Mouse (Mus musculus) heart, adult 2 months (tissue): ENCODE measurements around the gene Aadac. TPM values are rescaled to one million over a fixed set of nuclear protein-coding genes. Genes with fewer than 3 reads are reported as not detected.

Source experiments
- DNase-seq, 2 experiments: peaks; one replicate each; pipeline ENCODE4 v3.0.0; 2021
- H3K27ac ChIP-seq: fragments of 200-600 bp; 2 replicates; pipeline ENCODE4 v1.8.1; 2022
- H3K27me3 ChIP-seq: fragments of 200-500 bp; 2 replicates; pipeline ENCODE4 v1.6.1; 2012; ENCODE audit warnings: mild to moderate bottlenecking, low read length, inconsistent platforms, mixed read lengths; ENCODE audit not compliant: control insufficient read depth, insufficient read depth
- H3K36me3 ChIP-seq: fragments of 200-500 bp; 2 replicates; pipeline ENCODE4 v1.6.1; 2012; ENCODE audit warnings: low read length, inconsistent platforms; ENCODE audit not compliant: control insufficient read depth, insufficient read depth
- H3K4me1 ChIP-seq: fragments of 200-500 bp; 2 replicates; pipeline ENCODE4 v1.6.1; 2011; ENCODE audit warnings: low read length; ENCODE audit not compliant: control insufficient read depth, insufficient read depth
- H3K4me3 ChIP-seq: fragments of 200-600 bp; 2 replicates; pipeline ENCODE4 v1.8.1; 2022
- H3K79me2 ChIP-seq: fragments of 200-500 bp; replicated peaks from 2 replicates; pipeline ENCODE4 v1.6.1; 2012; ENCODE audit warnings: mild to moderate bottlenecking, inconsistent platforms, low read length, moderate library complexity, mixed read lengths; ENCODE audit not compliant: control insufficient read depth, insufficient read depth
- H3K9ac ChIP-seq: fragments of 200-500 bp; 2 replicates; pipeline ENCODE4 v1.6.1; 2012; ENCODE audit warnings: low read depth, mild to moderate bottlenecking, control low read depth, inconsistent platforms, low read length, mixed read lengths
- CTCF ChIP-seq: fragments of 200-600 bp; IDR thresholded peaks from 2 replicates; pipeline ENCODE4 v1.8.1; 2022; ENCODE audit warnings: antibody characterized with exemption, mild to moderate bottlenecking, moderate library complexity
- EP300 ChIP-seq: fragments of 200-500 bp; IDR thresholded peaks from 2 replicates; pipeline ENCODE4 v1.6.1; 2011; ENCODE audit warnings: low read depth, low read length, control low read depth; ENCODE audit not compliant: insufficient read depth
- POLR2A ChIP-seq: fragments of 200-500 bp; IDR thresholded peaks from 2 replicates; pipeline ENCODE4 v1.6.1; 2011; ENCODE audit warnings: mild to moderate bottlenecking, low read depth, low read length, control low read depth; ENCODE audit not compliant: insufficient read depth
- WGBS: fragments of 180-500 bp; shearing (Covaris S2); methylation state at CpG from one replicate; pipeline ENCODE4 v1.1.7; 2018; 5-methylcytosine and 5-hydroxymethylcytosine counted together
- intact Hi-C: fragments of 180-260 bp; cut with DNase I; formaldehyde crosslinking; loops from one replicate; pipeline ENCODE4 v1.15.1; 2025
- polyA plus RNA-seq: library from polyadenylated mRNA; depleted of rRNA; stranded (reverse); fragments of >200 nt; gene quantifications from 2 replicates; pipeline ENCODE4 v1.2.3, GENCODE M21; 2012
- total RNA-seq, 2 experiments: library from RNA; stranded (reverse); gene quantifications; 2 replicates each; pipeline ENCODE4 v1.2.3; 2021

Aadac gene
- total and polyA plus RNA-seq, 3 experiments: not detected

DNA sequence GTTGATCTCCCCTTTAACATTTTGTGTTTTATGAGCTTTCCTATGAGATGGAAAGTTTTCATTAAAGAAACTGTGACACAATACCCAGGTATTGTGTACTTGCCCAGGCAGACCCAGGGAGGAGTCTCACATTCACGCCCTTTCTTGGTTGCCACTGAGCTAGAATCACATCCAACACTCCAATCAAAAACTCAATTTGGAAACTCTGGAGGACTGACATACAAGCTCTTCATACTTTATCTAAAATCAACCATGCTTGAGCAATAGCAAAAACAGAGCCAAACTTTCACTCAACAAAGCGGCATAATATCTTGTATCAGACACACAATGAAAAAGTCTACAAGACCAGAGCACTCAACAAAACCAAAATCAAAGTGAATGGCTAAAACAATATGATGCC, 28.4 kb downstream of the Aadac start:
- intact Hi-C loops: loop anchor here (10.0 kb wide), 1 partner anchor 179 kb away; no protein-coding TSS in a partner anchor
- Histone ChIP-seq H3K4me3 (no peak overlapping the region), H3K4me1 (no peaks in the 10 kb centered on the region), H3K79me2 (no peaks in the 10 kb centered on the region), H3K36me3 (no peaks in the 10 kb centered on the region), H3K27ac (no peak overlapping the region), H3K9ac (no peak overlapping the region), H3K27me3 (no peaks in the 10 kb centered on the region)
- TF ChIP-seq POLR2A (no peak), EP300 (no peak), CTCF (no peak)
- DNase-seq: no peak
- 75% methylated on average over 2 of the region's 2 CpGs for WGBS

DNA sequence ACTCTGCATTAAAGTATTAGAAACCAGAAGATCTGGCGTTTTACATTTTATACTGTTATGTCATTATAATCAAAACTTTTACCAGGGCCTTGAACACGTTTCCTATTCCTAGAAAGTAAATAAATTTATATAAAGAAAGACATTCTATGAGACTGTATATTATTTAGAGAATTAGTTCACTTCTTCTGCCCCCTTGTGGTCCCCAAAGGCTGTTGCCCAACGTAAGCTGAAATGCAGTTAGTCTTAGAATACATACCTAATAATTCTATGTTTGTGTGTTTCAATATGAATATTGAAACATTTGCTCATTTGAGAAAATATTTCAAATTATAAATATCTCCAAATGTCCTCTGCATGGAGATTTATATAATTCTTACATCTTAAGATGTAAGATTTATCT, 30.9 kb downstream of the Aadac start:
- H3K27ac ChIP-seq: no peak overlapping the region
- no peaks in the 10 kb centered on the region for H3K36me3 ChIP-seq
- H3K4me3 ChIP-seq: no peak overlapping the region
- H3K9ac ChIP-seq: no peak overlapping the region
- TF ChIP-seq EP300 (no peak), CTCF (peak; percentile 75)
- DNase-seq: no peak
- WGBS: 28% methylated on average over 3 of the region's 3 CpGs
- H3K27me3 ChIP-seq: no peaks in the 10 kb centered on the region
- intact Hi-C loops: loop anchor here (10.0 kb wide), 1 partner anchor 182 kb away; no protein-coding TSS in a partner anchor
- H3K4me1 ChIP-seq: no peaks in the 10 kb centered on the region
- no peaks in the 10 kb centered on the region for H3K79me2 ChIP-seq

GRCm38 (mm10) chr3:60057070-60057808, 31.7 kb downstream of the Aadac start:
- Histone ChIP-seq H3K27me3 (no peaks in the 10 kb centered on the region), H3K36me3 (no peaks in the 10 kb centered on the region), H3K4me1 (no peaks in the 10 kb centered on the region), H3K79me2 (no peaks in the 10 kb centered on the region), H3K9ac (no peak overlapping the region), H3K4me3 (no peak overlapping the region), H3K27ac (no peak overlapping the region)
- WGBS: 81% methylated on average over 2 of the region's 2 CpGs
- TF ChIP-seq POLR2A: no peak
- TF ChIP-seq CTCF: no peak
- TF ChIP-seq EP300: no peak
- DNase-seq: no peak
- intact Hi-C loops: loop anchor here (10.0 kb wide), 1 partner anchor 182 kb away; no protein-coding TSS in a partner anchor

DNA sequence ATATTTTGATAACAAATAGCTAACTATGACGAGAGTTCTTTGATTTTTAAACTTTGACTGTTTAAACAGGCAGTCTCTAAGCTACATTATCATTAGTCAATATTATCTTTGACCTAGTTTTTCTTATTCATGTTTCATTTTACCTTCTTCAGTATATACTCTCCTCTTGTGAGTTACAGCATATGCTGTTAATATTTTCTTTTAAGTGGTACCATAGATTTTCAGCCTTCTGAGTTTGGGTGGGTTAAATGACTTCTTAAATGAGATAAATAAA, 32.2 kb downstream of the Aadac start:
- no peaks in the 10 kb centered on the region for H3K79me2 ChIP-seq
- intact Hi-C loops: loop anchor here (10.0 kb wide), 1 partner anchor 183 kb away; no protein-coding TSS in a partner anchor
- WGBS: 67% methylated on average over 1 of the region's 1 CpGs
- no peaks in the 10 kb centered on the region for H3K27me3 ChIP-seq
- no peak overlapping the region for H3K27ac ChIP-seq
- H3K4me3 ChIP-seq: no peak overlapping the region
- H3K36me3 ChIP-seq: no peaks in the 10 kb centered on the region
- TF ChIP-seq POLR2A (no peak), EP300 (no peak), CTCF (no peak)
- DNase-seq: no peak
- no peak overlapping the region for H3K9ac ChIP-seq
- no peaks in the 10 kb centered on the region for H3K4me1 ChIP-seq

DNA sequence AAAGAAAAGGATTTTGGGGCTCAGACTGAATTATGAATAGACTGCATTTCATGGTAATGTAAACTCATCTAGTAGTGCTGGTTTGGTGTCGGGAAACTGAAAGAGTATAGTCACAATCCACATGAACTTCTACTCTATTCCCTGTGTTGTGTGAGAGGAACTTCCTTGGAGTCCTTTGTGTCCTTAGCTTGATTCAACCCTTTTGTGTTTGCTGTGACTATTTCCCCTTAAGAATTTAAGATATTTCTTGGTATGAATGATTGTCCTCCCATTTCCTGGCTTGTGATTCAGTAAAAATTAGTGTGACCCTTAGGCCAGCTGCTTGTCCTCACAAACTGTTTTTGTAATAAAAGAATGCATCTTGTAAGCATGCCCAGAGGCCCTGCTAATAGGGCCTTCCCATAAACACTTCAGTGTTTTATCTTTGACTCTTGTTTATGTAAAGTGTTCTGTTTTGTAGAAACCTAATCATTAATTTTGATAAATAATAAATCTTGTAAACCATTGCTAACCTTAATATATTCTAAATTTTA, 53.4 kb downstream of the Aadac start:
- Histone ChIP-seq H3K9ac (no peak overlapping the region), H3K27ac (peak overlapping the region; percentile 42), H3K79me2 (no peaks in the 10 kb centered on the region), H3K4me3 (no peak overlapping the region), H3K27me3 (no peaks in the 10 kb centered on the region), H3K4me1 (no peaks in the 10 kb centered on the region; the same call in 1 of the 2 replicates), H3K36me3 (no peaks in the 10 kb centered on the region)
- peak in 1 of 2 experiments; percentile 10 for DNase-seq
- intact Hi-C loops: no loop called here
- 70% methylated on average over 1 of the region's 1 CpGs for WGBS
- no peak for TF ChIP-seq POLR2A
- no peak for TF ChIP-seq CTCF
- no peak for TF ChIP-seq EP300

DNA sequence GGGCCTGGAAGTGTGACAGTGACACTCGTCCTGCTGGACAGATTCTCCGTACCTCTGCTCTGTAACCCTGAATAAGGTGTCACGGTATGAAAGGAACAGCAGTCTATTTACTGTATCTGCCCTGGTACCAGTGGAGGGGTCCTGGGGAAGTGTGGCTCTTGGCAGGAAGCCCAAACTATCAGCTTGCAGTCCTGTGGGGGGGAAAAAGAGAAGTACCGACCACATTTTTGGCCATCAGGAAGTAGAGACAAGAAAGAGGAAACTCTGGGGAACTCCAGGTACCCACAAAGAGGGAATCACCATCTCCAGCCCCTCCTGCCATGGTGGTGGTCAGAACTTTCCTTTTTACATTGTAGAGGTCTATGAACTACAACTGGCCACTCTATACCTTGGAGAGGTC, 55.1 kb downstream of the Aadac start:
- Histone ChIP-seq H3K79me2 (no peaks in the 10 kb centered on the region), H3K27me3 (no peaks in the 10 kb centered on the region), H3K4me3 (no peak overlapping the region), H3K36me3 (no peaks in the 10 kb centered on the region), H3K4me1 (no peaks in the 10 kb centered on the region; the same call in 1 of the 2 replicates), H3K27ac (no peak overlapping the region), H3K9ac (no peak overlapping the region)
- TF ChIP-seq CTCF (no peak), EP300 (no peak), POLR2A (no peak)
- WGBS: 46% methylated on average over 4 of the region's 4 CpGs
- intact Hi-C loops: no loop called here
- peak; percentile 22 to 39 for DNase-seq
